Mouse (Mus musculus): ENCODE data around the gene Pigo.

The Pigo gene

GRCm38 (mm10) chr4:43025084-43025960, at the start of gene Pigo:
TSS of gene Pigo (minus strand) at chr4:43025819.
- peak; percentile 93 to 96 for DNase-seq (ENCODE audit: low spot score in 2 of 2)

GRCm38 (mm10) chr4:43074923-43075322, 49.3 kb upstream of the Pigo start:
- no peak for DNase-seq (ENCODE audit: low spot score in 2 of 2)

GRCm38 (mm10) chr4:43065471-43065870, 39.9 kb upstream of the Pigo start:
- DNase-seq (ENCODE audit: low spot score in 2 of 2), result no peak

- no peak for DNase-seq (ENCODE audit: low spot score in 2 of 2)
Observed at GRCm38 (mm10) chr4:43060286-43060685, 34.7 kb upstream of the Pigo start.

- DNase-seq (ENCODE audit: low spot score in 2 of 2), result no peak
Observed at GRCm38 (mm10) chr4:43059697-43060096, 34.1 kb upstream of the Pigo start.

GRCm38 (mm10) chr4:43058753-43059654, 33.4 kb upstream of the Pigo start, which contains the start of gene Unc13b:
TSS of gene Unc13b (plus strand) at chr4:43058953.
- DNase-seq (ENCODE audit: low spot score in 2 of 2), result peak; percentile 88 to 89

GRCm38 (mm10) chr4:43058392-43058752, 32.8 kb upstream of the Pigo start:
- DNase-seq (ENCODE audit: low spot score in 2 of 2), result no peak

GRCm38 (mm10) chr4:43057654-43058053, 32.0 kb upstream of the Pigo start:
- DNase-seq (ENCODE audit: low spot score in 2 of 2), result no peak

- DNase-seq (ENCODE audit: low spot score in 2 of 2), result no peak
Observed at GRCm38 (mm10) chr4:43052627-43053026, 27.0 kb upstream of the Pigo start.

GRCm38 (mm10) chr4:43047231-43047630, 21.6 kb upstream of the Pigo start:
- DNase-seq (ENCODE audit: low spot score in 2 of 2), result peak; percentile 75 to 81

GRCm38 (mm10) chr4:43046607-43047006, 21.0 kb upstream of the Pigo start:
- no peak for DNase-seq (ENCODE audit: low spot score in 2 of 2)

GRCm38 (mm10) chr4:43045659-43046302, 20.2 kb upstream of the Pigo start, which contains the start of gene Fam214b:
TSS of gene Fam214b (minus strand) at chr4:43046220.
- DNase-seq (ENCODE audit: low spot score in 2 of 2), result peak; percentile 91 to 92

- no peak for DNase-seq (ENCODE audit: low spot score in 2 of 2)
Observed at GRCm38 (mm10) chr4:43045285-43045658, 19.7 kb upstream of the Pigo start.

GRCm38 (mm10) chr4:43044673-43045072, 19.1 kb upstream of the Pigo start:
- no peak for DNase-seq (ENCODE audit: low spot score in 2 of 2)

- peak; percentile 54 to 56 for DNase-seq (ENCODE audit: low spot score in 2 of 2)
Observed at GRCm38 (mm10) chr4:43043644-43044357, 18.2 kb upstream of the Pigo start.

- no peak for DNase-seq (ENCODE audit: low spot score in 2 of 2)
Observed at GRCm38 (mm10) chr4:43040881-43041547, 15.4 kb upstream of the Pigo start.

GRCm38 (mm10) chr4:43040114-43040572, 14.5 kb upstream of the Pigo start:
- peak; percentile 92 to 93 for DNase-seq (ENCODE audit: low spot score in 2 of 2)

- no peak for DNase-seq (ENCODE audit: low spot score in 2 of 2)
Observed at GRCm38 (mm10) chr4:43039609-43040008, 14.0 kb upstream of the Pigo start.

GRCm38 (mm10) chr4:43038567-43039495, 13.2 kb upstream of the Pigo start:
- DNase-seq (ENCODE audit: low spot score in 2 of 2), result peak; percentile 53 to 66
